Mouse (Mus musculus): ENCODE measurements around the gene Fam76b. TPM values are rescaled to one million over a fixed set of nuclear protein-coding genes. Genes with fewer than 3 reads are reported as not detected.
A peak's percentile ranks its signal among the peaks of the same experiment; 100 is the strongest.
"Not testable (repeated sequence)": the region's sequence is repeated elsewhere in the genome, so short reads cannot be mapped to it uniquely, and the experiment has no call there.

The Fam76b gene
- polyA plus RNA-seq (2012; rRNA removed): 6.6 and 6.9 TPM in 2 replicates

DNA sequence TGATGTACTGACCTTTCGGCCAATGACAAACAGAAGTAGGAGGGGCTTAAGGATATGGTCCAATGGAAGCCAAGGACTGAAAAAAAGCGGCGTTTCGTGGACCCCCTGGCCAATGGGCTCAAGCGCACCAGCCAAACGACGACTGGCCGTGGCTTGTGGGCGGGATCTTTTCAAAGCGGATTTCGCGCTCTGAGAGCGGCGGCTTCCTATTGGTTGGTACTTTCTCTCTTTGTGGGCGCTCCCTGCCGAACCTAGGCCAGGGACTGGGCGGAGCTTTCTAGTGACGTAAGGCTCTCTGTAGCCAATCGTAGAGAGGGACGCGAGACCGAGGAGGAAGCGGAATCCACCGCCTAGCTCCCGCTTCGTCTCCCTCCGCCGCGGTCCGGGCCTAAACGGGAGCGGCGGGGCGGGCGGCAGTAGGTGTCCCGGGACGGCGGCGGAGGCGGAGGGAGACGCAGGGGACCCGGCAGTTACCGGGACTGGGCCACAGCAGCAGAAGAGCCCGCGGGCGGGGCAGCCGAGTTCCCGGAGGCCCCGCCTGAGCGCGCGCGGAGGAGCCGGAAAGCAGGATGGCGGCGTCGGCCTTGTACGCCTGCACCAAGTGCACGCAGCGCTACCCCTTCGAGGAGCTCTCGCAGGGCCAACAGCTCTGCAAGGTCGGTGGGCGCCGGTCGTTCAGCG is at the start of gene Fam76b:
Gene Fam76b (plus strand): TSS at position 311 of the 681 bp plus-strand sequence.
- Histone ChIP-seq H3K27ac (ENCODE audit: control insufficient read depth, insufficient read depth, low read depth, low read length) (peak within 1 kb of the TSS; percentile 96), H3K4me3 (ENCODE audit: control insufficient read depth, low read depth, low read length) (peak within 1 kb of the TSS; percentile 98), H3K27me3 (ENCODE audit: control insufficient read depth, insufficient read depth, low read length) (no peaks in the 10 kb centered on the region), H3K36me3 (ENCODE audit: control insufficient read depth, insufficient read depth, low read length) (no peaks in the 10 kb centered on the region; the same call in none of the 2 replicates), H3K4me1 (ENCODE audit: control insufficient read depth, insufficient read depth, low read length) (no peaks in the 10 kb centered on the region)
- TF ChIP-seq POLR2A (IDR thresholded peaks at IDR 0.05; ENCODE audit: control insufficient read depth, low read depth, low read length) (peak; percentile 74), CTCF (IDR thresholded peaks at IDR 0.05; ENCODE audit: control insufficient read depth, insufficient read depth, insufficient replicate concordance, low read depth, low read length) (no peak)

DNA sequence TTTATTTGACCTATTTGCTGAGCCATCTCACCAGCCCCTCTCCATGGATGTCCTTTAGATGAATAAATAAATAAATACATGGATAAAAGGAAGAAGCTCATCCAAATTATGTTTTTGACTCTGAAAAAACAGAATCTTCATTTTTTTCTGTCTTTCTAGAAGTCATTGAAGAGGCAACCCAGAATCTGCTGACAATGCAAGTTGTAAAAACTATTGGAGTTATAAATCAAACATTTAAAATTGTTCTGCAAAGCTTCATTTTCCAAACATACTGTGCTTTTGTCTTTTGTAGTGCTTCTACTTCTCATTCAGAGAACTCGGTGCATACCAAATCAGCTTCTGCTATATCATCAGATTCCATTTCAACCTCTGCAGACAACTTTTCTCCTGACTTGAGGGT is 45.5 kb upstream of the Fam76b start:
- no peak overlapping the region for H3K4me3 ChIP-seq (ENCODE audit: control insufficient read depth, low read depth, low read length)
- no peaks in the 10 kb centered on the region for H3K36me3 ChIP-seq (ENCODE audit: control insufficient read depth, insufficient read depth, low read length)
- no peak for TF ChIP-seq POLR2A (IDR thresholded peaks at IDR 0.05; ENCODE audit: control insufficient read depth, low read depth, low read length)
- TF ChIP-seq CTCF (IDR thresholded peaks at IDR 0.05; ENCODE audit: control insufficient read depth, insufficient read depth, insufficient replicate concordance, low read depth, low read length): no peak
- H3K27me3 ChIP-seq (ENCODE audit: control insufficient read depth, insufficient read depth, low read length): no peaks in the 10 kb centered on the region
- H3K4me1 ChIP-seq (ENCODE audit: control insufficient read depth, insufficient read depth, low read length): no peaks in the 10 kb centered on the region
- no peak overlapping the region for H3K27ac ChIP-seq (ENCODE audit: control insufficient read depth, insufficient read depth, low read depth, low read length)

DNA sequence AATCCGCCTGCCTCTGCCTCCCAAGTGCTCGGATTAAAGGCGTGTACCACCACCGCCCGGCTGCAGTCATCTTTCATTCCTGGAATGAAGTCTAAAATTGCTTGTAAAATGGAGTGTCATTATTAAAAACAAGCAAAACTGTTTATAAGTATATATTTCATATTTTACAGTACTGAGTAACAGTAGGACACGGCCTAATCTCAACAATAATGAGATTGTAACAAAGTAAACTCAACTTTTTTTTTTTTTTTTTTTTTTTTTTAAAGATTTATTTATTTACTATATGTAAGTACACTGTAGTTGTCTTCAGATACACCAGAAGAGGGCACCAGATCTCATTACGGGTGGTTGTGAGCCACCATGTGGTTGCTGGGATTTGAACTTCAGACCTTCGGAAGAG is 36.7 kb upstream of the Fam76b start:
- H3K27ac ChIP-seq (ENCODE audit: control insufficient read depth, insufficient read depth, low read depth, low read length); H3K4me3 ChIP-seq (ENCODE audit: control insufficient read depth, low read depth, low read length); H3K27me3 ChIP-seq (ENCODE audit: control insufficient read depth, insufficient read depth, low read length); H3K4me1 ChIP-seq (ENCODE audit: control insufficient read depth, insufficient read depth, low read length); H3K36me3 ChIP-seq (ENCODE audit: control insufficient read depth, insufficient read depth, low read length): not testable (repeated sequence)

DNA sequence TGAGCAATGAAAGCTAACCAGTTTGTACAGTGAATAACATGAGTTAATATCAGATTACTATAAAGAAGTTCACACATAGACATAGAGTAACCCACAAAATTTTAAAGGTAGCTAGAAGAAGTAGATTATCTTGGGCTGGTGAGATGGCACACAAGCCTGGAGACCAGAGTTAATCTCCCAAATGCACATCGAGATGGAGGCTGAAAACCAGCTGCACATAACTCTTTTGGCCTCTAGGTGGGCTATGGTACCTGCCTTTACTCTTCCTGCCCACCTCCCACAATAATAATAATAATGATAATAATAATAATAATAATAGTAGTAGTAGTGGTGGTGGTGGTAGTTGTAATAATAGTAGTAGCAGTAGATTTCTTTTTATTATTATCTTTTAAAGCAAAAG is 33.2 kb upstream of the Fam76b start:
- no peak for TF ChIP-seq POLR2A (IDR thresholded peaks at IDR 0.05; ENCODE audit: control insufficient read depth, low read depth, low read length)
- TF ChIP-seq CTCF (IDR thresholded peaks at IDR 0.05; ENCODE audit: control insufficient read depth, insufficient read depth, insufficient replicate concordance, low read depth, low read length): no peak
- H3K4me3 ChIP-seq (ENCODE audit: control insufficient read depth, low read depth, low read length): no peak overlapping the region
- H3K27ac ChIP-seq (ENCODE audit: control insufficient read depth, insufficient read depth, low read depth, low read length): no peak overlapping the region
- no peaks in the 10 kb centered on the region for H3K27me3 ChIP-seq (ENCODE audit: control insufficient read depth, insufficient read depth, low read length)
- H3K36me3 ChIP-seq (ENCODE audit: control insufficient read depth, insufficient read depth, low read length): no peaks in the 10 kb centered on the region; the same call in 1 of the 2 replicates
- no peaks in the 10 kb centered on the region for H3K4me1 ChIP-seq (ENCODE audit: control insufficient read depth, insufficient read depth, low read length)

DNA sequence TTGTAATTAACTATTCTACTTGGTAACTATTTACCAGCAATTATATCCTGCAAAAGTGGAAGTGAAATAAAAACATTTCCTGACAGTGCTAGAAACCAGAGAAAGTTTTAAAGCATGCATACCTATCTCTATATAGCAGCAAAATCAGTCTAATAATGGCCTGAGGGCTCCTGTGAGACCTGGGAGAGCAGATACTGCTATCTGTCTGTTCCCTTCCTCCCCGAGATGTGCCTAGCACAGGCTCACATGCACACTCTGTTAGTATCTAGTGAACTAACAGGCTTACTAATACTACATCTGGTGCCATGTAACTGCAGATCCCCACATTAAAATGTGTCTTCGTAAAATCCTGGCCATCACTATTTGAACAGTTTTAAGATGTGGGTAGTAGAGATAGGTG is 32.8 kb upstream of the Fam76b start:
- H3K4me3 ChIP-seq (ENCODE audit: control insufficient read depth, low read depth, low read length): no peak overlapping the region
- no peaks in the 10 kb centered on the region for H3K4me1 ChIP-seq (ENCODE audit: control insufficient read depth, insufficient read depth, low read length)
- no peak for TF ChIP-seq POLR2A (IDR thresholded peaks at IDR 0.05; ENCODE audit: control insufficient read depth, low read depth, low read length)
- TF ChIP-seq CTCF (IDR thresholded peaks at IDR 0.05; ENCODE audit: control insufficient read depth, insufficient read depth, insufficient replicate concordance, low read depth, low read length): no peak
- no peaks in the 10 kb centered on the region for H3K27me3 ChIP-seq (ENCODE audit: control insufficient read depth, insufficient read depth, low read length)
- H3K36me3 ChIP-seq (ENCODE audit: control insufficient read depth, insufficient read depth, low read length): no peaks in the 10 kb centered on the region; the same call in 1 of the 2 replicates
- no peak overlapping the region for H3K27ac ChIP-seq (ENCODE audit: control insufficient read depth, insufficient read depth, low read depth, low read length)

DNA sequence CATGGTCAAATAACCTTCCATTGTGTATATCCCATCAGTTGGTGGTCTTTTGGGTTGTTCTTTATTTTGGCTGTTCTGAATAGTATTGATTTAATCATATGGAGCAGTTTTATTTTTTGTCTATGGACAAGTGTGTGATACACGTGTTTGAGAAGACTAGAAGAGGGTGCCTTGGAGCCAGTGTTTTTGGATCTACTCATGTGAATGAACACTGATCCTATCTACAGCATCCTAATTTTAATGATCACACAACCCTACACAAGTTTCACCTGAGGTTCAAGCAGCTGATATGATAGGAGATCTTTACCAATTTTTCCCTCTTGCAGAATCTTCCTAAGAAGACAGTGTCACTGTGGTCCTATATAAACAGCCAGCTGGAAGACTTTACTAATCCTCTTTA is 23.0 kb upstream of the Fam76b start:
- Histone ChIP-seq H3K4me3 (ENCODE audit: control insufficient read depth, low read depth, low read length) (no peak overlapping the region), H3K27me3 (ENCODE audit: control insufficient read depth, insufficient read depth, low read length) (no peaks in the 10 kb centered on the region), H3K36me3 (ENCODE audit: control insufficient read depth, insufficient read depth, low read length) (no peaks in the 10 kb centered on the region), H3K27ac (ENCODE audit: control insufficient read depth, insufficient read depth, low read depth, low read length) (no peak overlapping the region), H3K4me1 (ENCODE audit: control insufficient read depth, insufficient read depth, low read length) (no peaks in the 10 kb centered on the region)
- TF ChIP-seq POLR2A (IDR thresholded peaks at IDR 0.05; ENCODE audit: control insufficient read depth, low read depth, low read length): no peak
- no peak for TF ChIP-seq CTCF (IDR thresholded peaks at IDR 0.05; ENCODE audit: control insufficient read depth, insufficient read depth, insufficient replicate concordance, low read depth, low read length)

DNA sequence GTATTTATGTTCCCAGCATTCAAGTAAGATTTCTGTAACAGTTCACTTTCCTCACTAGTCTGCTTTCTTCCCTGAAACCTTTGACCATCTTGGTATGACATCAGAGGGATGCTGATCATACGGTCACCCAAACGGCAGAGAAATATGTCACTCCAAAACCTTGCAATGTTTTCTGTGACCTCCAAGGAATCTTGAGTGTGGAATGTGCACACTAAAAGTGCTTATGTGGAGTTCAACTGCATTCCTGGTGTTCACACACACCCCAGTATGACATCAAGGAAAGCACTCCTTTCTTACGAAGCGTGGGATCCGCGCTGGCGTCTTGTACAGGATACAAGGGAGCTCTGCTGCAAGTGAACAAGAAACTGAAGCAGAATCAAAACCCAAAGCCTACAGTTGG is 20.7 kb upstream of the Fam76b start:
- no peak overlapping the region for H3K27ac ChIP-seq (ENCODE audit: control insufficient read depth, insufficient read depth, low read depth, low read length)
- H3K36me3 ChIP-seq (ENCODE audit: control insufficient read depth, insufficient read depth, low read length): no peaks in the 10 kb centered on the region
- TF ChIP-seq POLR2A (IDR thresholded peaks at IDR 0.05; ENCODE audit: control insufficient read depth, low read depth, low read length) (no peak), CTCF (IDR thresholded peaks at IDR 0.05; ENCODE audit: control insufficient read depth, insufficient read depth, insufficient replicate concordance, low read depth, low read length) (no peak)
- H3K4me3 ChIP-seq (ENCODE audit: control insufficient read depth, low read depth, low read length): no peak overlapping the region
- H3K4me1 ChIP-seq (ENCODE audit: control insufficient read depth, insufficient read depth, low read length): no peaks in the 10 kb centered on the region
- no peaks in the 10 kb centered on the region for H3K27me3 ChIP-seq (ENCODE audit: control insufficient read depth, insufficient read depth, low read length)

DNA sequence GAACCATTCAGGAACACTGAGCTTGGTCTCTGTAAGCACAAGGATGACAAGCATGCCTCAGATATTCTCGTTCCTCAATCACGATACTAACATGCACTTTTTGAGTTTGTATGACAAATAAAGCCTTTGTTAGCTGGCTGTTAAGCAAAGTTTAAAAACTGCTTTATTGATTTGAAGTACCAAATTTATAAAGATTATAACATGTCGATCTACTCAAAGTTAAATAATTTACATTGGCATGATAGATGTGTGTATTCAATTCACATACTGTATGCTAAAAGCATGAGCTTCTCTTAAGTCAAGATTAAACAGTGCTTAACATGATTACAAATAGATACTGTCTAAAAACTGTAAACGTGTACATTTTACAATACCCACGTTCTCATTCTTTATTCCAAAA is 19.9 kb upstream of the Fam76b start:
- Histone ChIP-seq H3K4me3 (ENCODE audit: control insufficient read depth, low read depth, low read length) (no peak overlapping the region), H3K27ac (ENCODE audit: control insufficient read depth, insufficient read depth, low read depth, low read length) (no peak overlapping the region), H3K27me3 (ENCODE audit: control insufficient read depth, insufficient read depth, low read length) (no peaks in the 10 kb centered on the region), H3K4me1 (ENCODE audit: control insufficient read depth, insufficient read depth, low read length) (no peaks in the 10 kb centered on the region), H3K36me3 (ENCODE audit: control insufficient read depth, insufficient read depth, low read length) (no peaks in the 10 kb centered on the region)
- no peak for TF ChIP-seq CTCF (IDR thresholded peaks at IDR 0.05; ENCODE audit: control insufficient read depth, insufficient read depth, insufficient replicate concordance, low read depth, low read length)
- no peak for TF ChIP-seq POLR2A (IDR thresholded peaks at IDR 0.05; ENCODE audit: control insufficient read depth, low read depth, low read length)

Data from testis, adult 2 months (tissue).